Mouse (Mus musculus) kidney, postnatal 14 days (tissue): ENCODE measurements around the gene Mrm2.
A peak's percentile ranks its signal among the peaks of the same experiment; 100 is the strongest.
"Not testable (repeated sequence)": the region's sequence is repeated elsewhere in the genome, so short reads cannot be mapped to it uniquely, and the experiment has no call there.

ENCODE experiments used
- DNase-seq: peaks from one replicate; pipeline ENCODE4 v3.0.0; 2022; ENCODE audit warnings: mixed read lengths

Gene Mrm2

GRCm38 (mm10) chr5:140331615-140332512 is at the start of gene Mrm2:
Gene Mrm2 (minus strand): TSS chr5:140331898.
- peak; percentile 88 for DNase-seq

- no peak for DNase-seq
Observed at GRCm38 (mm10) chr5:140381156-140381555, 49.5 kb upstream of the Mrm2 start.

- DNase-seq, result no peak
Observed at GRCm38 (mm10) chr5:140379299-140379698, 47.6 kb upstream of the Mrm2 start.

- DNase-seq, result peak; percentile 78
Observed at GRCm38 (mm10) chr5:140378121-140378853, 46.6 kb upstream of the Mrm2 start.

GRCm38 (mm10) chr5:140375249-140375829 is 43.6 kb upstream of the Mrm2 start:
- DNase-seq, result peak; percentile 29

GRCm38 (mm10) chr5:140374226-140374625 is 42.5 kb upstream of the Mrm2 start:
- no peak for DNase-seq

GRCm38 (mm10) chr5:140373711-140374110 is 42.0 kb upstream of the Mrm2 start:
- no peak for DNase-seq

GRCm38 (mm10) chr5:140371671-140372070 is 40.0 kb upstream of the Mrm2 start:
- DNase-seq, result no peak

- DNase-seq, result peak; percentile 72
Observed at GRCm38 (mm10) chr5:140370446-140371254, 39.0 kb upstream of the Mrm2 start.

- DNase-seq, result no peak
Observed at GRCm38 (mm10) chr5:140369466-140369865, 37.8 kb upstream of the Mrm2 start.

GRCm38 (mm10) chr5:140368926-140369325 is 37.2 kb upstream of the Mrm2 start:
- no peak for DNase-seq

GRCm38 (mm10) chr5:140368126-140368525 is 36.4 kb upstream of the Mrm2 start:
- DNase-seq, result not testable (repeated sequence)

- peak; percentile 74 for DNase-seq
Observed at GRCm38 (mm10) chr5:140364415-140364814, 32.7 kb upstream of the Mrm2 start.

GRCm38 (mm10) chr5:140359930-140360674 is 28.4 kb upstream of the Mrm2 start:
- peak; percentile 73 for DNase-seq

GRCm38 (mm10) chr5:140357466-140357865 is 25.8 kb upstream of the Mrm2 start:
- DNase-seq, result no peak

- DNase-seq, result no peak
Observed at GRCm38 (mm10) chr5:140355934-140356333, 24.2 kb upstream of the Mrm2 start.

GRCm38 (mm10) chr5:140352352-140352751 is 20.7 kb upstream of the Mrm2 start:
- DNase-seq, result no peak

- DNase-seq, result peak; percentile 46
Observed at GRCm38 (mm10) chr5:140350731-140351497, 19.2 kb upstream of the Mrm2 start.

- DNase-seq, result no peak
Observed at GRCm38 (mm10) chr5:140349882-140350281, 18.2 kb upstream of the Mrm2 start.

- DNase-seq, result no peak
Observed at GRCm38 (mm10) chr5:140346050-140346449, 14.4 kb upstream of the Mrm2 start.

GRCm38 (mm10) chr5:140345244-140345643 is 13.5 kb upstream of the Mrm2 start:
- no peak for DNase-seq
